Mouse (Mus musculus) spleen, embryonic (tissue): Measurements from ENCODE around the gene Agbl1.

ENCODE experiments used
- CTCF ChIA-PET: fragments of 350-600 bp; sonication (Branson Sonifier 250); formaldehyde crosslinking; loops from one replicate; lab custom pipeline; 2022; lab: Charles Lee

Gene Agbl1

DNA sequence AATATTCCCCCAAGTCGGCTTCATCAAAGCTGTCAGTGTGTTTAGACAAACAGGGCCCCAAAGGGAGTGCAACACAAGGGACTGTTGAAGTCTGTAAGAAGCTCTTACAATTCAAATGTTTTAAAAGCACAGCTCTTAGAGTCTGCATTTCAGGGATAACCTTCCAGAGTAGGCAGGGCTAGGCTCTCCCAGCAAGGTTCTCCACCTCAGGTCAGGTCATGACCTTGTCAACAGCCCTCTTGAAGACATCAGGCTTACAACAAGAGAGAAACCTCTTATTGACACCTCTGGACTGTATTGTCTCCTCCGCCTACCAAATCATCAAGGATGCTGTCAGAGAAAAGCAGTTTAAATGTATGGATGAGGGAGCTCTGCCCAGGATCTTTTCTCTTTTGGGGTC is 692.0 kb downstream of the Agbl1 start:
- CTCF ChIA-PET, result no interaction called here

DNA sequence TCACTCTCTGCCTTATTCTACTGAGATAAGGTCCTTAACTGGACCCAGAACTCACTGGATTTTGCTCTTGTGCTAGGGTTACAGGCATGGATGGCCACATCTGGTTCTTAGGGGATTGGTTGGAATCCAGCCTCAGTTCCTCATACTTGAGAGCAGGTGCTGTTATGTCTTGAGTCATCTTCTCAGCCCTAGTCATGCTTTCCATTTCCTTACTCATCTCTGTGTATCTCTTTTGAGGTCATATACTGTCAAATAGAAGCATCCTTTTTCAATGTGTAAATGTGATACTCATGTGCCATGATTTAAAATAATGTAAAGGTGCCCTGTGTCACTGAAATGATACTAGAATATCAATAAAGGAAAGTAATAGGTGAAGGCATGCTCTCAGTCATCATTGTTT is 705.5 kb downstream of the Agbl1 start:
- CTCF ChIA-PET, result no interaction called here

DNA sequence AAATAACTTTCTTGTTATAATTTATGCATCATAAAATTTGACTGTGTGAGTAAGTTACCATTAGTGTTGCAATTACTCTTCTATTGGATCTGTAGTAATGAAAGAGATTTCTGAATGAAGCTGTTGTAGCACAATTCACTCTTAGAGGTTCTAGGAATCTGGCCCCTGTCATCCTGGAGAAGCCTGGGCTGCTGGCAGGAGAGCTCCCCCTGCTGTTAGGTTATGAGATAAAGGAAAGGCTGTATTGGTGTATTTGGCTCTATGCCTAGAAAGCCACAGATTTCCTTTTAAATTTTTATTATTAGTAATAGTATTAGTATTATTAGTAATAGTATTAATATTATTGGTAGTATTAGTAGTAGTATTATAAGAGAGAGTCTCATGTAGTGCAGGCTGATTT is 711.8 kb downstream of the Agbl1 start:
- CTCF ChIA-PET, result no interaction called here

DNA sequence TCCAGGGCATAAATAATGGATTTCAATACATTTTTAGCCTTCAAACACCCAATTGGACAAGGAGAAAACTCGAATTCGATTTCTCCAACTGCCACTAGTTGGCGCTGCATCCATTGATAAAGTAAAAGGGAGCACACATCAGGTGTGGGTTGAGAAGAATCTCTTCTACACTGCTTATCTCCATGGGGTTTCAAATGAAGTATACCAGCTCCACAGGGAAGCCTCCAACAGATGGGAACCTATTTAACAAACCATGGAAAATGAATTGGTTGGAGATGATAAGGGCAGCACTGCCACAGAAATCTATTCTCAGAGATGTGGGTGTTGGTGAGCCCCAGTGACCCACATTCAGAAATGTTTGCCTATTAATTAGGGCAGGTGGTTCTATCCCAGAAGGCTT is 741.6 kb downstream of the Agbl1 start:
- CTCF ChIA-PET, result no interaction called here

DNA sequence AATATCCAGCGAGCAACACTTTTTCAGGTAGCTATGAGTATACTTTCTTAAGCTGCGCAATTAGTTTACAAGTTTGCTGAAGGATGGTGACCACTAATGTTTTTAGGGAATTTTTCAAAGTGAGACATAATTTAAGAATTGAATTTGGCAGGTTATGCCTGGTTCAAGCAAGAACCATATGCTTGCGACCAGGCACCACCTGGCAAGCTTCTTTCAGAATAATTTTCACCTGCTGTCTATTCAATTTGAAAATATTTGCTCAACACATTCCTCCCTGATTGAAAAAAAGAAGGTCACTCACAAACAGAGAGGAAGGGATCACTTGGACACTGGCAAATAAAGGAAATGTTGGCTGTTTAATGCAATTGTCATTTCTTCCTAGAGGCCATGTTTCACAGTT is 779.9 kb downstream of the Agbl1 start:
- CTCF ChIA-PET, result no interaction called here

DNA sequence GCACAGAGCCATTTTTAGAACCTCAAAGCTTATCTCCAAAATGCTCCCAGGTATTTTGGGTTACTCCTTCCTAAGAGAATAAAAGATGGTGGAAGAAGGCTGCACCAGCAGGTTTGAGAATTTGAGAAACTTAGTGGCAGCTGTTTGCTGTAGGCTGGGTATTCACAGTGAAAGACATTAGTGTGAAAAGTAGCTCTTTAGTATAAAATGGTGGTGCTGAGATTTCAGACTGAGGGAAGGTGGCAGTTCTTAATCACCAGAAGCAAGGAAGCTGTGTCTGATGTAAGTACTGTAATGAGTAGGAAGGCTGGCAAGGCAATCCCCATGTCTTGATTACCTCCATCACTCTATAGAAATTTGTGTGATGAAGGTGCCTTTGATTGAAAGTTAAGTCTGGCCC is 799.3 kb downstream of the Agbl1 start:
- CTCF ChIA-PET, result no interaction called here

DNA sequence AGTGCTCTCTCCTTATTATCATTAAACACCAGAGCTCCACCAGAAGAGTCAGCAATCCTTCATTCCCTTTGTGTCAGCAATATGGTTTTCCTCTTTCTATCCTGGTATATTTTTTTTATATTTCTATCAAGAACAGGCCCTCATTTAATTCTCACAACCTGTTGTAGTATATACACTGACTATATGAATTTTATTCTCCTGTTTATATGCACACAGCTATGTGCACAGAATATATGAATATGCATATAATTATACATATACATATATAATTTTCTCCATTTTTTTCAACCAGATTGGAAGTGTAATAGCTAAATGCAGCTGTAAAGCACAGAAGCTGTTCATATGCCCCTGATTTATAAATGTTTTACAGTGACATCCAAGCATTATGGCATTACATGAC is 846.3 kb downstream of the Agbl1 start:
- CTCF ChIA-PET, result no interaction called here

DNA sequence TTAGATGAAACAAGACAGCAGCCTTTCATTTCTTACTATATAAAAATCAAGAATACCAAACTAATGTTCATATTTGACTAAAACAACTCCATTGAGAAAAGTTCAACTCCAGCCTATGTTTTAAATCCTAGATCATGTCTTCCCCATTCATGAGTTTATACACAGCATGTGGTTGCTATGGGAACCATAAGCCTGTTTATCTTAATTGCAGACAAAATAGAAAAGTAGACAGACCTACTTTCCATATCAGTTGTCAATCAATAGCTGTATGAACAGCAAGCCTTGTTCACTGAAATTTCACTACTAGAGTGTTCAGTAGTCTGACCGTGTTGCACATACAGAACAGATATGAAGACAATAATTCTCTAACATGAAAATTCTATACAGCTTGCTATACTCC is 857.6 kb downstream of the Agbl1 start:
- CTCF ChIA-PET, result no interaction called here

DNA sequence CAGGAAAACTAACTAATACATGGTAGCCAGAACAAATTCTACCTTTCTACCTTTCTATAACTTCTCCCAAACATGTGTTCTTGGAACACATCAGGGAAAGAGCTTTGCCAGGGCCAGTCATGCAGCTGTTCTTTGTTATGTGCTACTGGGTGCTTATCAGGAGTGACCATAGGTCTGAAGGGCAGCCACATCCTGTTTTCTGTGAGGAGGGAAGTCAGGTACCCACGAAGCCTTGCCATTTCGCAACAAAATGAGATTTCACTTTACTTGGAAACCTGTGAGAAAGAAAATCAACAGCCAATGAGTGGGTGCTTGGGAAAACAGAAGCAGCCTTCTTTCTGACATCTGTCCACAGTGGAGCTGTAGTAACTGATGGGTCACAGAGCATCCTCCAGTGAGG is 865.5 kb downstream of the Agbl1 start:
- CTCF ChIA-PET, result no interaction called here

DNA sequence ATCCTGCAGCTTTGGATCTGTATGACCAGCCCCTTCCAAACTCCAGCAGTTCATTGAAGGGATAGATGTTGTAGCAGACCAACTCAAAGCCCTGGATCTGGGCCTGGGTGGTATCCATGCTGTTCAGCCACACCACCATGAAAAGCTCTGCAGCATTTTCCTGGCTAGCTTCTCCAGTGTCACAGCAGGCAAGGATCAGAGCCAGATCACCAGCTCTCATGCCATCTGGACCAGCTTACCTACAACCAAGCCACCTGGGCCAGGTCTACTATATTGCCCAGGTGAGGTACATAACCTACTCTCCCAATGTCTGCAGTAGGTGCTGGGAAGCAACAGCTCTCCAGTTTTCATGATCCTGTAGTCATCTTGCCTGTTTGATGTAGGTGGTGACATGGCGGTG is 884.3 kb downstream of the Agbl1 start:
- CTCF ChIA-PET, result no interaction called here

DNA sequence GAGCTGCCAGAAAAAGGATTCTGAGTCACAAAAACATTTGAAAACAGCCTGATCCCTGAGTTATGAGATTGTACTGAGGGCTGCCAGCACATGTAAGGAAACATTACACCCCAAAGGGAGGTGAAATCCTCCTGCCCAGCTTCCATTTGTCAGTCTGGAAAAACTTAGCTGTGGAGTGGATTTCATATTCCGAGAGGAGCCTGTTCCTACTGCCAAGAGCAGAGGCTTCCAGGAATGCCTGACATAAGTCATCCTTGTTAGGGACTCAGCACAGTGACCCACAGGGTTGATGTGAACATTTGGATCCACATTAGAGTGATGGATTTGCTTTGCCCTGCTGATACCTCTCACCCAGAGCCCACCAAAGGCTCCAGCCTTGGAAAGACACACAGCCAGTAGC is 899.4 kb downstream of the Agbl1 start:
- CTCF ChIA-PET, result no interaction called here

DNA sequence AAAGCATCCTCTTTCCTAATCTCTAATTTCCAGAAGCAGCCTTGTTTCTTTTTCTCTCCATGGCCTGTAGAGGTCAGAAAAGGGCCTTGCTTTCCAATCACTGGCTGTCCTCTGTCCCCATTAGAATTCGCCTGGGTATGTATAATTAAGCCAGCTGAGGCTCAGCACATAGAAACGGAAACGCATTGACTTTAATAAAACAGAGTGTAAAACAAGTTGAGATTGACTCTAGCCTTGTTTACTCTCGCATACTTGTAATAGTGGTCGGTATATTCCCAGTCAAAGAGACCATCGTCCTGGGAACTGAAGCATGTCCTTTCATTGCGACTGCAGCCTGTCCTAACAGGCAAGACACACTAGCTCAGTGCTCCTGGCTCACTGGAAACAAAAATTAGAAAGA is 902.3 kb downstream of the Agbl1 start:
- CTCF ChIA-PET, result no interaction called here

DNA sequence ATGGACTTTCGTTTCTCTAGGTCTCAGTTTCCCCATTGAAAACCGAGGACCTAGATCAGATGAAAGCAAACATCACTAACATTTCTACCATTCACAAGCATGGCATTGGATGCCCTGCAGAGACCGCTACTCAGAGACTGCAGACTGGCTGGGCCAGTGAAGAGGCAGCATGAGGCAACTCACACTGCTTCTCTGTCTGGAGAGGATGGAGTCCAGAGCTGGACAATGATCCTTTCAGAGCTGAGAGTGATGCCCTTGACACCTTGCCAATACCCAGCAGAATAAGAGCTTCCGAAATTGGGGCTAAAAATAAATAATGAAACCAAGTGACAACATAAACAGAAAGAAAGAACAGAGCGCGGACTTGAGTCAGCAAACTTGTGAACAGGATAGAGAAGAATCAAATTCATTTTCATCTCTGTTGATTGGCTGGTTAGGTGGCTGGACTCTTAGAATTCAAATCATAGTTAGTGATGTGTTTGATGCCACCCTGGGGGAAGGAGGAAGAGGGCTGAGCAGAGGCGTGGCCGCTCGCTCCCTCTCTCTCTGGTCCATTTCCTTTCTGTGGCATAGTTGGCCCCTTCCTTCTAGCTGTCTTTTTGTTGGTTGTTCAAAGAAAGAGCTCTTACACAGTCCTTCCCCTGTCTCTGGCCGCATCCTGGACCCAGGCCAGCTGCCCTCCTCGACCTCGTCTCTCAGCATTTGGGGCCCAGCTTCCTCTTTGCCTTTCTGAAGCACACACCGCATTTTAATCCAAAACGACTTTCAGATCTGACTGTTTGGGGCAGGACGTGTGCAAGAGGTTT is 903.1 kb downstream of the Agbl1 start:
- CTCF ChIA-PET, result no interaction called here

DNA sequence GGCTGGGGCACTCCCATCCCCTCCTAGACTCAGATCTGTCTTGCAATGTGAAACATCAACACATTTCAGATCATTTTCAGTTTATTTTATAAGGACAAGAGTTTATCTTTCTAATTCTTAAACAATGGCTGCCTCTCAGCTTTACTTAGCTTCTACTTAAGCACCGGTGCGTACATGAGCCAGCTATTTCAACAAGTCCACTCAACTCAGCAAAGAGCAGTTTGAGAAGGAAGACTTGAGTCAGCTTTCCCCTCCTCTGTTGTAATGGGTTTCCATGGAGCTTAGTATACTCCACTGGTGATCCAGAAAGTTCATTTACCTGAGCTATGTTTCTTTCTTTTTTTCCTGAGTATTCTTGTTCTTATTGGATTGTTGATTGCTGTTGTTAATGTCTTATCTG is 905.2 kb downstream of the Agbl1 start:
- CTCF ChIA-PET, result no interaction called here

DNA sequence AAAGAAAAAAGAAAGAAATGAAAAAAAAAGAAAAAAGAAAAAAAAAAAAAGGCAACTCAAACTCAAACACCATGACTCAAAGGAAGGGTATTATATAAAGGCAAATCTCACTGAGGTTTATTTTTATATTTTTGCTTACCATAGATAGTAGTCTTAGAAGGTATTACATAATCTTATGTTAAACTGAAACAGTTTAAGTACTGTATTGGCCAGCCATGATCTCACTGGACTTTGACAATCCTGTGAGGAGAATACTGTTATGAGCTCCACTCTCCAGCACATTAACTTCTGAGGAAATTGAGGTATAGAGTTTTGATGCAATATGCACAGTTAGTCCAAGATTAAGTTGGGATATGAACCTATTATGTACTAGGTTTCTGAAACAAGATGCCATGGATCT is 909.0 kb downstream of the Agbl1 start:
- CTCF ChIA-PET, result no interaction called here

DNA sequence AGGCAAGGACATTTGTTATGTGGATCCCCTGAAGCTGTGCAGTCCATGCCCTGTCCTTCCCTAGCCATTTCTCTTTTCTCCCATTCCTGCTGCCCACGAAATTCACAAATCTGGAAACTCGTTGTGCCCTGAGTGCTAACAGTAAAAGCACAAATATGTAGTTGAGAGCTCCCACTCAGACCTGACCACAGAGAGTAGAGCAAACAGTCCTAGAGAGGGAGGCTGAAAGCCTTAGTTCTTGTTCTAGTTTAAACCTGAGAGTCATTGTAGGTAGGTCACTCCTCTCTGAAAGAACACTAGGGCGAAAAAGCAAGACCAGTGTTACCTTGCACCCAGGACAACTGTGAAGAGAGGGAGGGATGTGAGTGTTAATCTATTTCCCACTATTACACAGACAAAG is 917.8 kb downstream of the Agbl1 start:
- CTCF ChIA-PET, result no interaction called here

DNA sequence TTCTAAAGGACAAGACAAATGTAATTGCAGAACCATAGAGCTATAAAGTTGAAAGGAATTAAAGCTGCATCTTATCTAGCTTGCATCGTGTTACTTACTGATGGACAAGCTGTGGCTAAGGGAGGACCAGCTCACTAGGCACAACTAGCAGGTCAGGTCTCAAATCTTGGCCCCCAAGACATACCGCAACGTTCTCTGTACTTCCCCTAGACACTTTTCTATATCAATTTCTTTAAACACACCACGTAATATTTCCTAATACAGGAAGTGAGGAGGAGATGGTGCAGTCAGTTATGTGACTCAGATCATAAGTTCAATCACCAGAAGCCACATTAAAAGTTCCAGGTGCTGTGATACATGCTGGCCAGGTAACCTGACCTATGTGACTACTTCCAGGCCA is 919.1 kb downstream of the Agbl1 start:
- CTCF ChIA-PET, result interaction anchor here (0.5 kb wide), 1 partner anchor 89 kb away, joined by 4 read pairs; no protein-coding TSS in a partner anchor

DNA sequence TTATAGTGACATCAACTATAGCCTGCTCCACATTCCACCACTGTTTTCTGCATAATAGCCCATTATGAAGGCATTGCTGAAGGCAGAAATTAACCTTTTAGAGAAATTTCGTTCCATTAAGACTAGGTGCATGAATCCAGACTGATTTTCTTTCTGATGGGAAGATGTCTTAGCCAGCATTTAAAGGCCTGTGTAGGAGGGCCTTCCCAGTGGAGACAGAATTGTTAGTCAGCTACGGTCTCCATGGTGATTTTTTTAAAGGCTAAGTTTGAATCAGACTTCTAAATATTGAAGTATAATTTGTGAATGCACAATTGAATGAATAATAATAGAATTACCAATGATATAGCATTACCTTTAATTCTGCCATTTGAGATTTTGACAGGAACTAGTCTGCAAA is 920.2 kb downstream of the Agbl1 start:
- CTCF ChIA-PET, result no interaction called here

DNA sequence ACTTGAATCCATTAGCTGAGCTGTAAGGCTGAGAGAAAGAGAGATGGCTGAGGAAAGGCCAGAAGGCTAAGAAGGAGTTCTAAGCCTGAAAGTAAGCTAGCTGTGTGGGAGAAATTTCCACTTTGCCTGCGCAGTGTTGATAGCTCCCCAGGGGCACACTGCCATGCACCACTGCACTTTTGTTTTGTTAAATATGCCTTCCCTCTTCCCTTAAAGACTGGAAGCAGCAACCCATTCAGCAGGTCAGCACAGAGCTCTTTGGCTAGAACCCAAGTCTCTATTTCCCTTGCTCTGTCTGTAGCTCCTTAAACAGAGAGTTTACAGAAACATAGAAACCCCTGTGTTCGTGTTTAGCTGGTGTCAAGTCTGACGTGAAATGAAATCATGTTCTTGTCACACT is 922.7 kb downstream of the Agbl1 start:
- CTCF ChIA-PET, result no interaction called here

DNA sequence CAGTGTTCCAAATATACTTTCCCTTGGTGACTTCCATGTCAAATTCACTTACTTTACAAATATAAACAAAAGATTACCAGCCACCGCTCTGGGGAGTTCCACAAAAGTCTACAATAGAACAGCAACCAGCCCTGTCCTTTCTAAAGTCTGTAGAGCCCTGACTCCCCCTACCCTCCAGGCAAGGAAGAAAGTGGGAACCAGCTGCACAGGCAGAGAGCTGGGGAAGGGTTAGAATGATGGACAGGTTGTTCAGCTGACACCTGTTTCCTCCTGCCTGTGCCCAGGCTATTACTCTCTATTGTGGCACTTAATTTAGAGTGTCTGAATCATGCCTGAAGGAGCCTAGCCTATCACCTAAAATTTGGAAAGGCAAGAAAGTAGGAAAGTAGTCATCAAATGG is 923.2 kb downstream of the Agbl1 start:
- CTCF ChIA-PET, result no interaction called here

DNA sequence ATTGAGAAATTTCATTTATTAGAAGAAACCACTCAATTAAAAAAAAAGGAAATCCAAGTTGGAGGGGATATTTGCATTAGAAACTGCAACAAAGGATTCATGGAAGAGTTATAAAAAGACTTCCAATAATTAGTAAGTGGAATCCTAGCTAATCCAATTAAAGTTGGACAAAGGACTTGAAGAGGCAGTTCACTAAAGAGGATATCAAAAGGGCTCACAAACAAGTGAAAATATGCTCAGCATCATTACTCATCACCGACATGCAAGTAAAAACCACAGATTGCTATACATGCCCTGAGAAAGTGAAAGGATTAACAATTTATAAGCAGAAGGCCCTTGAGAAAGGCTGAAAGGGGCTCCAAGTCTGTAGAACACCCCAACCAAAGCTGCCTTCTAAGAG is 935.2 kb downstream of the Agbl1 start:
- CTCF ChIA-PET, result no interaction called here
